Mouse (Mus musculus) fat pad, adult 2 months (tissue): ENCODE measurements around the gene Itm2b.

Source experiments
- DNase-seq: peaks from one replicate; pipeline ENCODE4 v3.0.0-alpha.2; 2011; ENCODE audit warnings: low read depth, low spot score; ENCODE audit errors: extremely low read depth

Itm2b gene

GRCm38 (mm10) chr14:73370078-73370670 lies 14.9 kb downstream of the Itm2b start:
- no peak for DNase-seq

- no peak for DNase-seq
These were observed 15.5 kb downstream of the Itm2b start for GRCm38 (mm10) chr14:73369634-73370033.

DNA sequence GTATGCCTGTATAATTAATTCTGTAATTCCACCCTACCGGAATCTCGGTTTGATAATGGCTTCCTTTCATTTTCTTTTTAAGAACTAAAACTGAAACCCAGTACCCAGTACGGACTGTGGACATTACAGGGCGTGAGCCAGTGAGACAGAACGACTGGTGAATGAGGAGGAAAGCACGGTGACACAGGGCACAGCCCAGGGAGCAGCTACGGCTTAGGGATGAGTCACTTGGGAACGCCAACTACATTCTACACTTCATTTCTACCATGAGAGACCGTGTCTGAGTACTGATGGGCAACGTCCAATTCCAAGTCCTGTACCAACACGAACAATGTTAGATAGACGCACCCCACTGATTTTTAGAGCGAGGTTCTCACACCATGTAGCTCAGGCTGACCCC lies 16.1 kb downstream of the Itm2b start:
- DNase-seq, result no peak

- no peak for DNase-seq
These were observed 16.9 kb downstream of the Itm2b start for GRCm38 (mm10) chr14:73368221-73368620.

DNA sequence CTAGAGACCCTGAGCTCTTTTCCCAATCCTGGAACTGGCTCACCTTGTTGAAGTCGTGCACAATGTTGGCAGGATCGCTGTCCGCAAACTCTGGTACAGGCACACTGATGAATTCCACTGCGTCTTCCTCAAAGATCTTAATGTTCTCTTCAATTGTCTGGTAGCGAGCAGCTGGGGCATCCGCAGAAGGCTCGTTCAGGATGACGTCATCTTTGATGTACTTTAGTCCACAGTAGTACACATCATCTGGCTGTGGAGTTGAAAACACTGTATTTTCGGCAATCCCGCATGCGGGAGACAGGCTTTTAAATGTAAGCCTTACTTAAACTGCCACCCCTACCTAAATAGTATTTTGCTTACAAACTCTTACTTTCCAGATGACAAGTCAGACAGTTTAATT lies 18.8 kb downstream of the Itm2b start:
- no peak for DNase-seq

DNA sequence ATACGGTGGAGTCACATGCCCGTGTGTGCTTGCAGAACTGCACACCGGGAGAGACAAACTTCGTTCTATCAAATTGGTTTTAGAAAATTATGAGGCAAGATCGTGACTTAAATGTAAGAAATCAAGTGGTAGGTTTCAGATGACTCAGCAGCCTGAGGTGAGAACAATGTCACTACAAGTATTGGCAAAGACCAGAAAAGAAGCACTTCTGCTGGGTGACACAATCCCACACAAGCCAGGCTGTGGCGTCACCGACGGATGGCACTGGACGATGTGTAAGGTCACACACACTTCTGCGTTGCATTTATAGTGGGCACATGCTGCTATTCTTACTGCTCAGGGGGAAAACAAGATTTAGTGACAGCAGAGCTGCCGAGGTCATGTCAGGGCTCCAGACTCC lies 21.3 kb downstream of the Itm2b start:
- DNase-seq, result no peak

- no peak for DNase-seq
These were observed 30.4 kb downstream of the Itm2b start for GRCm38 (mm10) chr14:73354700-73355099.

DNA sequence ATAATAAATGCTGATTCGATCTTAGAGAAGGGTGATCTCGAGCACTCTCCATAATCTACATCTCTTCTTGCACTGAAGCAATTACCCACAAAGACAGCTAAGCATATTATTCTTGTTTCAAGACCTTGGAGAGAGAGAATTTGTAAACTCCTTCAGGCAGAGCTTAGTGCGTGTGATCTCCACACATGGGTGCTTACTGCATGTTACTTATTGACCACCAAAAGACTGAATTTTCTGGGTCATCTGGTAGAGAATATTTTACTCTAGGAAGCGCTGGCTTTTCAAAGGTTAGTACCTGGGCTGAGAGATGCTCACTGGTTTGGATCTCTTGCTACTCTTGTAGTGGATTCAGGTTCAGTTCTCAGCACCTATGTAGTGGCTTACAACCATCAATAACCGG lies 34.0 kb downstream of the Itm2b start:
- DNase-seq, result no peak

- DNase-seq, result no peak
These were observed 35.1 kb downstream of the Itm2b start for GRCm38 (mm10) chr14:73350029-73350428.

GRCm38 (mm10) chr14:73349061-73349670 lies 35.9 kb downstream of the Itm2b start:
- DNase-seq, result no peak

GRCm38 (mm10) chr14:73347302-73347701 lies 37.8 kb downstream of the Itm2b start:
- DNase-seq, result no peak

DNA sequence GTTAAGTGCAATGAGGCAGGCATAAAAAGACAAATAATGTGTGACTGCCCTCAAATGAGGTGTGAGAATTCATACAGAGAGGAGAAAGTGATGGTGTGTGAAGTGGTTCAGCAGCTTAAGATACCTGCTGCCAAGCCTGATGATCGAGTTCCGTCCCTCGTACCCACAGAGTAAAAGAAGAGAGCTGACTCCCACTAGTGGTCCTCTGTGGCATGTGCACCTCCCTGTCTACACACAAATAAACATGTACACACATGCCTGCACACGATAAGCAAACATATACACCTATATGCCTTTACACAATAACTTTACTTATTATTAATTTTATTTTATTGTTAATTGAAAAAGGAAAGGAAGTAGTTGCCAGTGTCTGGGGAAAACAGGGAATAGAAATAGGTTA lies 39.5 kb downstream of the Itm2b start:
- no peak for DNase-seq

GRCm38 (mm10) chr14:73340051-73340755 lies 44.9 kb downstream of the Itm2b start:
- no peak for DNase-seq

- DNase-seq, result no peak
These were observed 45.5 kb downstream of the Itm2b start for GRCm38 (mm10) chr14:73339615-73340014.

- DNase-seq, result no peak
These were observed 48.6 kb downstream of the Itm2b start for GRCm38 (mm10) chr14:73336316-73337080.

- no peak for DNase-seq
These were observed 49.9 kb downstream of the Itm2b start for GRCm38 (mm10) chr14:73334926-73335805.

DNA sequence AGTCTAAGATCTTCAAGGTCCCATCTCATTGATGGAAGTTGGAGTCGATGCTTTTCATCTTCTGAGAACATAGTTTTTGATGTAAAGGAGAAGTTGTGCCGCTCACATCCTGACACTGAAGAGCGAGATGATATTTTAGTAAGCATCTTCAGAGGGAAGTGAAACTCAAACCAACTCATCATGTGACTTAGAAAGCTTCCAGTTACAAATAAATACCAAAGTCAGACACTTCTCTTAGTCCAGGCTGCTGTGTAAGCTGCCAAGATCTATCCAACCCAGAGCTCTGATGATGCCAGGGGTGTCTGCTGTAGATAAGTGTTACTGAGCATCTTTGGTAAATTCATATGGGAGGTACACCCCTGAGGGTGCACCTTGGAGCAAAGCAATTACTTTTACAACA lies 51.2 kb downstream of the Itm2b start:
- no peak for DNase-seq

DNA sequence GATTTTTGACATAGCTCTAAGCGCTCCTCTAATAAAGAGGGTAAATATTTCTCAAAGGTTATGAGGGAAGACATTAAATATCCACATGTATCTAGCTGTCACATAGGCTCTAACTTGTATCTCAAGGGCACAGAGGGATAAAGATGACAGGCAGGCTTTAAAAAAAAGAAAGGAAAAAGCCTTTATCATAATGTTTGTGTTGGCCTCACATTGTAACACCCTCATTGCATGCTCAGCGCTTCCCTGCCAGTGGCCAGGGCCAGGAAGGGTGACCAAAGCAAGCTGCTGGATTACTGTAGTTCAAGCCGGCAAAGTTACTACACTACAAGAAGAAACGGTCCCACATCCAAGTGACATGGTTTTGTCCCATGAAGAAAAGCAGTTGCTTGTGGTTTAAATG lies 53.7 kb downstream of the Itm2b start:
- no peak for DNase-seq

DNA sequence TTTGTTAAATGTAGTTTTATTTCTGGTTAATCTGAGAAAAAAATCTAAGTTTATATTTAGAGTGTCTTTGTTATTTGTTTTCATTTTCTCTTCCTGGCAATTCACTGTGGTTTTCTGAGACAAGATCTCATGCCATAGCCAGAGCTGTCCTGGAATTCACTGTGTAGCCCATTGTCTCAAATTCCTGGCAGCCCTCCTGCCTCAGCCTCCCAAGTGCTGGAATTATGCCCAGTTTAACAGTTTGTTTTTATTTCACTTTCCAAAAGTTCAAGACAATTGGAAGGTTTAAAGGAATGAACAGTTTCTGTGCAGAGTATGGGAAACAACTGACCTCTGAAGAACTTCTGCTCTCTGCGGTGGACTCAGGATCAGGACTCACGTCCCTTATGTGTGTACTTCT lies 55.2 kb downstream of the Itm2b start:
- DNase-seq, result no peak

DNA sequence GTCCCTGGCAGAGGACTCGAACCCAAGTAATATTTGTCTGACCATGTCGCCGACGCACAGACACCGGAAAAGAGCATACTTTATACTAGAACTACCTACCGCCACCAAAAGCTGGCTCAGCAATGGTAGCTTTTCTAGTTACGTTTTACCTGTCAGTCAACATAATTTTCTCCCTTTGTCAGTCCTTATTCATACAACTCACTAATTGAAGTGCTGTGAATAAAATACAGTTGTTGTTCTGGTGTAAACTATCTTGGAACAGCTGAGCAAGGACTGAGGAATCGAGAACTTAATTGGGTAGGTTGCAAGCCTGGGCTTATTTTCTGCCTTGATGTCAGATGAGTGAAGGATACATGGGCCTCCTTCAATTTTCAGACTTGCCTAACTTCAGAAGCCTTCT lies 58.6 kb downstream of the Itm2b start:
- no peak for DNase-seq
